Mouse (Mus musculus) stomach, embryonic 16.5 days (tissue): ENCODE measurements at regions not wholly inside any gene's neighbourhood (a gene's known extent, or its start where the extent isn't known, plus 50 kb on each side); places are given as distances from the start of the nearest gene placed in this dataset.
A peak's percentile ranks its signal among the peaks of the same experiment; 100 is the strongest.

ENCODE experiments used
- ATAC-seq: fragments of 200-750 bp; cut with Nextera tagmentation; 2 replicates; pipeline ENCODE4 v1.8.0; 2017; ENCODE audit warnings: moderate number of reproducible peaks, moderate TSS enrichment; ENCODE audit not compliant: insufficient read depth, low FRiP score
- H3K27ac ChIP-seq: fragments of 300-500 bp; sonication (generic); 2 replicates; pipeline ENCODE4 v1.5.1; 2014; ENCODE audit warnings: low read length
- H3K27me3 ChIP-seq: fragments of 300-500 bp; sonication (generic); 2 replicates; pipeline ENCODE4 v1.6.1; 2014; ENCODE audit warnings: low read length, control low read depth, mixed read lengths; ENCODE audit not compliant: control insufficient read depth, insufficient read depth
- H3K36me3 ChIP-seq: fragments of 300-500 bp; sonication (generic); 2 replicates; pipeline ENCODE4 v1.6.1; 2014; ENCODE audit warnings: low read length; ENCODE audit not compliant: control insufficient read depth, insufficient read depth
- H3K4me1 ChIP-seq: fragments of 300-500 bp; sonication (generic); 2 replicates; pipeline ENCODE4 v1.6.1; 2014; ENCODE audit warnings: low read length, control low read depth, mixed read lengths; ENCODE audit not compliant: control insufficient read depth, insufficient read depth
- H3K4me2 ChIP-seq: fragments of 300-500 bp; sonication (generic); 2 replicates; pipeline ENCODE4 v1.6.1; 2014; ENCODE audit warnings: low read depth, low read length, mixed read lengths
- H3K4me3 ChIP-seq: fragments of 300-500 bp; sonication (generic); replicated peaks from 2 replicates; pipeline ENCODE4 v1.5.1; 2014; ENCODE audit warnings: mild to moderate bottlenecking, low read length
- H3K9ac ChIP-seq: fragments of 300-500 bp; sonication (generic); 2 replicates; pipeline ENCODE4 v1.6.1; 2014; ENCODE audit warnings: low read length
- H3K9me3 ChIP-seq: fragments of 300-500 bp; sonication (generic); replicated peaks from 2 replicates; pipeline ENCODE4 v1.6.1; 2016; ENCODE audit warnings: low read length, control low read depth; ENCODE audit not compliant: control insufficient read depth
- WGBS: fragments of 180-500 bp; shearing (Covaris S2); extraction: QIAGEN DNeasy Blood & Tissue Kit; methylation state at CpG from one replicate; pipeline ENCODE4 v1.1.7; 2014; 5-methylcytosine and 5-hydroxymethylcytosine counted together

DNA sequence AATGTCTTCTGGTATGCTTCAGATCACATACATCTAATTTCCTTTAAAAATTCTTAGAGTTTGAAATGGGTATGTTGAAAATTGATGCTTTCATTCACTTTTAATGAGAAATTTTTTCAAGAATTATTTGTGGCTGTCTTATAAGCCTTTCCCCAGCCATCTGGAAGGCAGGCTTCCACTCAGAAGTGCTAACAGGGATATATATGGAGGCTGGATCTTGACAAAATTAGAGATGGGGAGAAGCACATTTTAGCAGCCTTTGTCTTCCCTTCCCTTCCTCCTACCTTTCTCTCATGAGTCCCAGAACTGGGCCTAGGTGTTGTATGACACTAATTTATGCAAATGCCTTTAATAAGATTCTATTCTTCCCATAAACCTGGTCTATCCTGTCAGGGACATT lies 1387.8 kb upstream of the Lrrc6 start:
- H3K9me3 ChIP-seq = no peaks in the 10 kb centered on the region
- no peak overlapping the region for H3K27ac ChIP-seq
- H3K9ac ChIP-seq = no peak overlapping the region
- no peak overlapping the region for H3K4me3 ChIP-seq
- no peaks in the 10 kb centered on the region for H3K4me1 ChIP-seq
- ATAC-seq = no peak
- no peak overlapping the region for H3K4me2 ChIP-seq
- H3K27me3 ChIP-seq = no peaks in the 10 kb centered on the region
- H3K36me3 ChIP-seq = no peaks in the 10 kb centered on the region

- no peaks in the 10 kb centered on the region for H3K27me3 ChIP-seq
- no peak for ATAC-seq
- no peak overlapping the region for H3K9ac ChIP-seq
- no peaks in the 10 kb centered on the region for H3K9me3 ChIP-seq
- no peak overlapping the region for H3K27ac ChIP-seq
- no peak overlapping the region for H3K4me3 ChIP-seq
- no peak overlapping the region for H3K4me2 ChIP-seq
- no peaks in the 10 kb centered on the region for H3K36me3 ChIP-seq
- no peaks in the 10 kb centered on the region for H3K4me1 ChIP-seq
- WGBS = 31% methylated on average over 1 of the region's 1 CpGs
Measured at GRCm38 (mm10) chr15:67855291-67855690, 1354.6 kb upstream of the Lrrc6 start.

DNA sequence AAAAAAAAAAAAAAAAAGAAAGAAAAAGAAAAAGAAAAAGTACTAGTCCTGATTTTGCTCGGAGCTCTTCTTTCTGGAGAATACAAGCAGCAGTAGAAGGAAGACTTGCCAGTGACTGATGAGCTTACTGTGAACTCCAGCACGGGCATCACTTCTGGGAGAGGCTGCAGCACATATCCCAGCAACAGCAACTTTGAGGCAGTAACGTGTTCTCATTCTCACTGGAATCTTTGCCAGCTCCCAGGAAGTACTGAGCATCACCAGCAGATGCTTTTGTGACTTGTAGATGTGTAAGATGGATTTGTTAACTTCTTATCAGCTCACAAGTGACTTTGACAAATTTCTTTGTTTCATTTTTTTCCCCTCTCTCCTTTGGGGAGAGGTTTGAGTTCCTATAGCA lies 1349.4 kb upstream of the Lrrc6 start:
- Histone ChIP-seq H3K4me3 (no peak overlapping the region), H3K4me2 (no peak overlapping the region), H3K36me3 (no peaks in the 10 kb centered on the region), H3K4me1 (no peaks in the 10 kb centered on the region), H3K9ac (no peak overlapping the region), H3K27ac (no peak overlapping the region), H3K9me3 (no peaks in the 10 kb centered on the region), H3K27me3 (no peaks in the 10 kb centered on the region)
- no peak for ATAC-seq
- 42% methylated on average over 3 of the region's 3 CpGs for WGBS

DNA sequence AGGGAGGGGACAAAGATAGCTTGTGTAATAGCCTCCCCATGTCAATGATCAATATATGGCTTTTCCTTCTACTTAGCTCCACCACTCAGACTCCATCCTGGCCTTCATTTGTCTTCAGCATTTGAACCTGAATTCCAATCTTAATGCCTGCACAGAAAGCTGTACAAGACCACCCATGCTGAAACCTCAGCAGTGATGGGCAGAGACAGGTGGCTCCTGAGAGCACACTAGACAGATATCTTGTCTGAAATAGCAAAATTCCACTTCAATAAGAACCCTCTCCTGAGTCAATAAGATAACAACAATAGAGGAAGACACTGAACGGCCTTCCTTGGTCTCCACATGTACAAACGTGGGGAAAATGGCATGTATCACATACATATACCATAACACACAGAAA lies 1345.0 kb upstream of the Lrrc6 start:
- Histone ChIP-seq H3K4me1 (no peaks in the 10 kb centered on the region), H3K9ac (no peak overlapping the region), H3K27me3 (no peaks in the 10 kb centered on the region), H3K27ac (no peak overlapping the region), H3K4me2 (no peak overlapping the region), H3K9me3 (no peaks in the 10 kb centered on the region), H3K36me3 (no peaks in the 10 kb centered on the region), H3K4me3 (no peak overlapping the region)
- ATAC-seq = no peak
- 77% methylated on average over 2 of the region's 2 CpGs for WGBS

DNA sequence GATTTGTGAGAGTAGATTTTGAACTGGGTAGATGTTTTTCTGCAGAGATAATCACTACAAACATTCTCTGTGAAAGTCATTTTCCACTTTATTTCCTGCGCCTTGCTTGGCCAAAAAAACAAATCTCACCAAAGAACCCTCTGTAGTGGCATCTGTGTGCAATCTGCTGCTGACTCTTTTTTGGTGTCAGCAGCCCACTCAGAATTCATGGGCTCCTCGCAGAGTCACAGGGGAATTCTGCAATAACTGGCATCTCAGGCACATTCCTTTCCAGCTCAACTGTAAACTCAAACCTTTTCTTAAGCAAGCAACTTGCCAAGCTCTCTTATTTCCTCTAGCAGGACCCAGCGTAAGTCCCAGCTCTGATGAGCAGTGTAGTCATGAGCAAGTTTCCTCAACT lies 1340.0 kb upstream of the Lrrc6 start:
- H3K27me3 ChIP-seq = no peaks in the 10 kb centered on the region
- H3K4me2 ChIP-seq = no peak overlapping the region
- no peak overlapping the region for H3K27ac ChIP-seq
- no peaks in the 10 kb centered on the region for H3K36me3 ChIP-seq
- 64% methylated on average over 3 of the region's 3 CpGs for WGBS
- no peak overlapping the region for H3K4me3 ChIP-seq
- H3K4me1 ChIP-seq = no peaks in the 10 kb centered on the region
- no peaks in the 10 kb centered on the region for H3K9me3 ChIP-seq
- ATAC-seq = no peak
- H3K9ac ChIP-seq = no peak overlapping the region

DNA sequence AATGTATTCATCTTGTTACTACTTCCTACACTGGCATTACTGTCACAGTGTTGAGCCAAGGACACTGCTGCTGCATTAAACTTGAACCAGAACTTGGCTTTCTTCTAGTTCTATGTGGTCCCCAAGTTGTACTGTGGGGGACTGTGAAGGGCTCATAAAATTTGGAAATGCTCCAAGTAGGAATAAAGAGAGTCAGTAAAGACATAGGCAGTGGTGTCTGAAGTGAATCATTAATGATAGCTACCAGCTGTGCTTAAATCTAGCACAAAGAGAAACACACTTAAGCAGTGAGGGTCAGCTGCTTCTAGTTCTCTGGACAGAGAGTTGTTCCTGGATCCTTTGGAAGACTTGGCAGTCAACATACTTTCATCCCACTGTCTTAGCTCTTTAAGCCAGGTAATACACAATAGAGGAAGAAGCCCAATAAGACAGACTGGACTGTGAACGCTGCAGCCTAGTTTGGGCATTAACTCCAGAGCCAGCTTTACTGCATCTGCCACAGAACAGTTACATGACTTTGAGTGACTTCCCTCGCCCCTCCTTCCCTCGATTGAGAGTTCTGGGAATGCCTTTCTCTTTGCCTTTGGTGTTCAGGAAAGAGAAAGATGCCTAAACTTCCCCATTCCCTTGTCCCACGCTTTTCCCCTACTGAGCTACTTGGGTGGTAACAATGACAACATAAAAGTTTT lies 1325.2 kb upstream of the Lrrc6 start:
- 46% methylated on average over 4 of the region's 4 CpGs for WGBS

GRCm38 (mm10) chr15:67823226-67823625 lies 1322.5 kb upstream of the Lrrc6 start:
- H3K9ac ChIP-seq = no peak overlapping the region
- no peaks in the 10 kb centered on the region for H3K4me1 ChIP-seq
- no peak overlapping the region for H3K27ac ChIP-seq
- H3K4me3 ChIP-seq = no peak overlapping the region
- H3K27me3 ChIP-seq = no peaks in the 10 kb centered on the region
- H3K9me3 ChIP-seq = no peaks in the 10 kb centered on the region
- no peak overlapping the region for H3K4me2 ChIP-seq
- no peak for ATAC-seq
- 76% methylated on average over 3 of the region's 3 CpGs for WGBS
- H3K36me3 ChIP-seq = no peaks in the 10 kb centered on the region

More for the DNA sequence above, 1325.2 kb upstream of the Lrrc6 start:
- H3K9me3 ChIP-seq = no peaks in the 10 kb centered on the region
- H3K4me3 ChIP-seq = no peak overlapping the region
- ATAC-seq = peak; percentile 40; the same call in 1 of the 2 replicates
- no peaks in the 10 kb centered on the region for H3K36me3 ChIP-seq
- no peak overlapping the region for H3K27ac ChIP-seq
- H3K27me3 ChIP-seq = no peaks in the 10 kb centered on the region
- H3K9ac ChIP-seq = no peak overlapping the region
- no peaks in the 10 kb centered on the region for H3K4me1 ChIP-seq
- no peak overlapping the region for H3K4me2 ChIP-seq

DNA sequence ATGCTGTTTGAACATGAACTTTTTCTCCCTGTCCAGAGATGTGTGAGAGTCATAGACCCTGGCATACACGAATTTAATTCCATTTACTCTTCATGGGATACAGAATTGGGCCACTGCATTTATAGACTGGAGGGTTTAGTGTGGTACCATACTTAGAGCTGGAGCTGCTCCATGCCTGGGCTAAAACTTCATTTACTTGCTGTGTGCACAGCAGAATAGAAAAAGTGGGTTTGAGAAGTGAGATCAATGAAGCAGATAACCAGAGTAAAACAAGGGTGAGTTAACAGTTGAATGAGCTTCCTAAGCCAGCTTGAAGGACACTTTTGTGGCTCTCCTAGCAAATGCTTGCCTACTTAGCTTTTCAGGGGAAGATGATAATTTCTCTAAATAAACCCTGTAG lies 1299.2 kb upstream of the Lrrc6 start:
- H3K9me3 ChIP-seq = no peaks in the 10 kb centered on the region
- ATAC-seq = no peak
- H3K4me1 ChIP-seq = no peaks in the 10 kb centered on the region
- no peak overlapping the region for H3K4me2 ChIP-seq
- H3K4me3 ChIP-seq = no peak overlapping the region
- WGBS = 84% methylated on average over 1 of the region's 1 CpGs
- no peaks in the 10 kb centered on the region for H3K27me3 ChIP-seq
- H3K36me3 ChIP-seq = no peaks in the 10 kb centered on the region
- no peak overlapping the region for H3K9ac ChIP-seq
- H3K27ac ChIP-seq = no peak overlapping the region

DNA sequence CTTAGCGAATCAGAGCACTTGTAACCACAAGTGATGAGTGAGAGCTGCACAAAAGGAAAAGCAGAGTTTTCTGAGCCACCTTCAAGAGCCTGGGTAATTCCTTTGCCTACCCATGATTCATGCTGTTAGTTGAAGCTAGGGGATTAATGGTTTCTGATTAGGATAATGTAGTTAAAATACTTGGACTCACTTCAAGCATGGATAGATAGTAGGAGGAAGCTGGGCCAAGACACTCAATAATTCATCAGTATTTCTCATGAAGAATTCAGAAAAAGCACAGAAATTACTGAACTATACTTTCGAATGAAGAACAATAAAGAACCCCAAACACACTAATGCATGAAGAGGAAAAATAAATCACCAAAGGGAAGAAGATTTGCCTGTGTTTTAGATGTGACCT lies 1294.9 kb upstream of the Lrrc6 start:
- no peaks in the 10 kb centered on the region for H3K9me3 ChIP-seq
- no peak for ATAC-seq
- WGBS = 74% methylated on average over 2 of the region's 2 CpGs

GRCm38 (mm10) chr15:67792822-67793221 lies 1292.1 kb upstream of the Lrrc6 start:
- Histone ChIP-seq H3K4me1 (no peaks in the 10 kb centered on the region), H3K9me3 (no peaks in the 10 kb centered on the region), H3K4me3 (no peak overlapping the region), H3K27me3 (no peaks in the 10 kb centered on the region), H3K27ac (no peak overlapping the region), H3K4me2 (no peak overlapping the region), H3K36me3 (no peaks in the 10 kb centered on the region), H3K9ac (no peak overlapping the region)
- no peak for ATAC-seq

More for the DNA sequence above, 1294.9 kb upstream of the Lrrc6 start:
- Histone ChIP-seq H3K27me3 (no peaks in the 10 kb centered on the region), H3K9ac (no peak overlapping the region), H3K4me2 (no peak overlapping the region), H3K4me1 (no peaks in the 10 kb centered on the region), H3K27ac (no peak overlapping the region), H3K4me3 (no peak overlapping the region), H3K36me3 (no peaks in the 10 kb centered on the region)
